Mouse (Mus musculus) small intestine, adult 2 months (tissue): ENCODE results near the gene Wdtc1.

Experiments
- CTCF ChIP-seq: fragments of 200-500 bp; IDR thresholded peaks from 2 replicates; pipeline ENCODE4 v1.5.1; 2012; ENCODE audit warnings: low read depth, mild to moderate bottlenecking, control low read depth, inconsistent platforms, low read length, moderate library complexity, mixed read lengths; ENCODE audit not compliant: insufficient replicate concordance, insufficient read length; ENCODE audit errors: extremely low read depth
- POLR2A ChIP-seq: fragments of 200-500 bp; IDR thresholded peaks from 2 replicates; pipeline ENCODE4 v1.6.1; 2012; ENCODE audit warnings: low read depth, mild to moderate bottlenecking, control low read depth, inconsistent platforms, low read length, moderate library complexity

GRCm38 (mm10) chr4:133391185-133392040 lies 38.1 kb upstream of the Wdtc1 start:
- TF ChIP-seq POLR2A (no peak), CTCF (no peak)
